In genomic region chr7:81862587-81863583, GRCm38 (mm10) we compare ENCODE assay signal across 9 mouse cellular contexts. TPM values are rescaled to one million over a fixed set of nuclear protein-coding genes. Genes with fewer than 3 reads are reported as not detected.
DNase-seq lines count a peak whose midpoint lies in the region; ATAC-seq and TF ChIP-seq lines count a peak whose summit lies in the region.
"Had no signal": no experiment of that assay in that cellular context is flagged by ENCODE, and none has a peak within 500 bp of the region (broad histone marks: within the 10 kb centered on the region; RNA-seq: fewer than 3 reads in every experiment).

No protein-coding gene starts in this region.

- H3K4me1 ChIP-seq in MEL (ENCODE audit: control insufficient read depth in 1 of 2, insufficient read depth in 2 of 2, low read length in 2 of 2), result peaks cover 0 to 17% of the 10 kb centered on the region in 2 experiments; a peak in 3 of 4 replicates
- H3K4me1 ChIP-seq in liver, embryonic 11.5 days (replicated peaks; ENCODE audit: control insufficient read depth, insufficient read depth, low read length), result peaks cover 13% of the 10 kb centered on the region
- H3K4me1 ChIP-seq in olfactory bulb, adult 2 months (ENCODE audit: control insufficient read depth, insufficient read depth, low read length), result peaks cover 48% of the 10 kb centered on the region
- peaks cover 3% of the 10 kb centered on the region; the same call in 1 of the 2 replicates for H3K4me1 ChIP-seq in hindbrain, embryonic 11.5 days (replicated peaks; ENCODE audit: control insufficient read depth, insufficient read depth, low read length)

- H3K27me3 ChIP-seq in MEL (ENCODE audit: control insufficient read depth in 1 of 2, insufficient read depth in 2 of 2, low read length in 2 of 2), result no peaks in the 10 kb centered on the region
- peaks cover 45% of the 10 kb centered on the region for H3K27me3 ChIP-seq in liver, embryonic 11.5 days (replicated peaks; ENCODE audit: control insufficient read depth, insufficient read depth, low read length)
- H3K27me3 ChIP-seq in hindbrain, embryonic 11.5 days (ENCODE audit: control insufficient read depth, insufficient read depth, low read length), result peaks cover 8% of the 10 kb centered on the region; the same call in 1 of the 2 replicates

- H3K4me2 ChIP-seq in liver, embryonic 11.5 days, result peak overlapping the region; percentile 33
- no peak overlapping the region for H3K4me2 ChIP-seq in hindbrain, embryonic 11.5 days (replicated peaks; ENCODE audit: low read depth, low read length)
- H3K4me2 ChIP-seq: neural tube, embryonic 12.5 days had no signal

- H3K27ac ChIP-seq in MEL (ENCODE audit: control insufficient read depth, low read depth, low read length), result peak overlapping the region; percentile 36
- no peak overlapping the region for H3K27ac ChIP-seq in liver, embryonic 11.5 days (ENCODE audit: low read depth, low read length)
- peak overlapping the region; percentile 21; the same call in 1 of the 2 replicates for H3K27ac ChIP-seq in olfactory bulb, adult 2 months (ENCODE audit: insufficient read depth, low read depth, low read length)
- no peak overlapping the region for H3K27ac ChIP-seq in hindbrain, embryonic 11.5 days (ENCODE audit: low read depth, low read length)
- H3K27ac ChIP-seq: neural tube, embryonic 12.5 days had no signal

- ATAC-seq in liver, embryonic 11.5 days (replicated peaks; ENCODE audit: low FRiP score), result no peak
- no peak for ATAC-seq in hindbrain, embryonic 11.5 days (ENCODE audit: low FRiP score)

- H3K4me3 ChIP-seq in MEL (ENCODE audit: control insufficient read depth in 1 of 2, insufficient read depth in 1 of 2, low read depth in 2 of 2, low read length in 2 of 2), result peak overlapping the region; percentile 24 to 37; a peak in 2 of 4 replicates
- no peak overlapping the region for H3K4me3 ChIP-seq in liver, embryonic 11.5 days (ENCODE audit: low read depth, low read length)
- no peak overlapping the region for H3K4me3 ChIP-seq in olfactory bulb, adult 2 months (ENCODE audit: insufficient read depth, low read depth, low read length)
- H3K4me3 ChIP-seq in hindbrain, embryonic 11.5 days (ENCODE audit: low read depth, low read length), result no peak overlapping the region
- H3K4me3 ChIP-seq: neural tube, embryonic 12.5 days had no signal

- TF ChIP-seq CTCF in MEL (IDR thresholded peaks at IDR 0.05 in 2 of 3, conservative IDR thresholded peaks at IDR 0.05 in 1 of 3; ENCODE audit: control insufficient read depth in 1 of 3, insufficient read depth in 1 of 3, low read depth in 2 of 3, low read length in 3 of 3, poor library complexity in 1 of 3, severe bottlenecking in 1 of 3), result no peak
- no peak for TF ChIP-seq CTCF in olfactory bulb, adult 2 months (IDR thresholded peaks at IDR 0.05; ENCODE audit: insufficient read depth, low read depth, low read length)

- H3K9me3 ChIP-seq in MEL (replicated peaks; ENCODE audit: insufficient read depth, low read length), result no peaks in the 10 kb centered on the region
- H3K9me3 ChIP-seq in liver, embryonic 11.5 days (ENCODE audit: control insufficient read depth, low read length), result no peaks in the 10 kb centered on the region
- H3K9me3 ChIP-seq in hindbrain, embryonic 11.5 days (ENCODE audit: control insufficient read depth, low read length), result no peaks in the 10 kb centered on the region
- H3K9me3 ChIP-seq: neural tube, embryonic 12.5 days had no signal

- TF ChIP-seq RAD21 in MEL (IDR thresholded peaks at IDR 0.05; ENCODE audit: low read depth, low read length), result no peak

- peak overlapping the region; percentile 51 for H3K9ac ChIP-seq in MEL (ENCODE audit: control insufficient read depth, low read depth, low read length, poor library complexity, severe bottlenecking)
- H3K9ac ChIP-seq in liver, embryonic 11.5 days (ENCODE audit: low read depth, low read length), result no peak overlapping the region
- no peak overlapping the region for H3K9ac ChIP-seq in hindbrain, embryonic 11.5 days (ENCODE audit: low read depth, low read length)
- H3K9ac ChIP-seq: neural tube, embryonic 12.5 days had no signal

- no peaks in the 10 kb centered on the region for H3K79me2 ChIP-seq in MEL (ENCODE audit: control insufficient read depth, insufficient read depth, low read length, poor library complexity)

- 43% methylated on average over 24 of the region's 24 CpGs for WGBS in liver, embryonic 11.5 days
- WGBS in olfactory bulb, adult 2 months, result 74% methylated on average over 24 of the region's 24 CpGs
- WGBS in hindbrain, embryonic 11.5 days, result 73% methylated on average over 24 of the region's 24 CpGs

- no peak for TF ChIP-seq EP300 in MEL (IDR thresholded peaks at IDR 0.05; ENCODE audit: low read depth in 1 of 2, low read length in 2 of 2)

- DNase-seq in 416B (ENCODE audit: low read depth) (peak; percentile 85), MEL (ENCODE audit: low read depth, low spot score) (peak; percentile 67)
- DNase-seq in heart, adult 9 months (ENCODE audit: low spot score in 2 of 2), result peak; percentile 54 to 58
- DNase-seq in liver, embryonic 11.5 days (ENCODE audit: low spot score), result no peak
- no peak for DNase-seq in ovary, postnatal 10 days (ENCODE audit: low spot score)
- no peak for DNase-seq in urinary bladder, adult 2 months (ENCODE audit: low spot score)
- DNase-seq in hindbrain, embryonic 11.5 days (ENCODE audit: low spot score), result no peak

- TF ChIP-seq POLR2A in MEL (IDR thresholded peaks at IDR 0.05; ENCODE audit: control insufficient read depth in 1 of 2, insufficient read depth in 1 of 2, low read depth in 1 of 2, low read length in 2 of 2, poor library complexity in 1 of 2), result no peak; a peak in 1 of 4 replicates
- TF ChIP-seq POLR2A in olfactory bulb, adult 2 months (IDR thresholded peaks at IDR 0.05; ENCODE audit: insufficient read depth, low read depth, low read length), result no peak

- H3K36me3 ChIP-seq in MEL (ENCODE audit: control insufficient read depth in 1 of 2, insufficient read depth in 2 of 2, low read length in 2 of 2), result no peaks in the 10 kb centered on the region
- H3K36me3 ChIP-seq in liver, embryonic 11.5 days (ENCODE audit: control insufficient read depth, insufficient read depth, low read length), result no peaks in the 10 kb centered on the region
- no peaks in the 10 kb centered on the region for H3K36me3 ChIP-seq in hindbrain, embryonic 11.5 days (ENCODE audit: control insufficient read depth, insufficient read depth, low read length)
- H3K36me3 ChIP-seq: neural tube, embryonic 12.5 days had no signal

TF ChIP-seq in MEL, 35 proteins besides CTCF, POLR2A, EP300 and RAD21:
- TF ChIP-seq ELF1 (IDR thresholded peaks at IDR 0.05; ENCODE audit: low read depth, low read length) (peak; percentile 55), MAZ (IDR thresholded peaks at IDR 0.05; ENCODE audit: low read depth, low read length) (no peak)

RNA-seq across cellular contexts. Expression of gene Tm6sf1, which starts 4.1 kb away (rescaled TPM):
- total RNA-seq in MEL (2012; rRNA removed), result 0.35 and 0.39 TPM in 2 replicates
- 1 to 10 TPM in 1 of 2 experiments, not detected in 1; 8.6 TPM for polyA plus RNA-seq in MEL (2012; ENCODE audit: insufficient read depth in 1 of 2, insufficient read length in 2 of 2, low read depth in 1 of 2, low replicate concordance in 2 of 2, missing spikeins in 1 of 2)
- 12.1 and 12.5 TPM in 2 replicates for polyA plus RNA-seq in liver, embryonic 11.5 days (2014; fragmentation: Nextera tagmentation; extraction: Ambion mirVana)
- polyA plus RNA-seq in olfactory bulb, adult 2 months (2012; ENCODE audit: insufficient read depth, insufficient read length, low replicate concordance, missing spikeins), result not detected in 2 replicates
- polyA plus RNA-seq in urinary bladder, adult 2 months (2012; rRNA removed), result 15.2 and 21.4 TPM in 2 replicates
- polyA plus RNA-seq in hindbrain, embryonic 11.5 days (2014; fragmentation: Nextera tagmentation; extraction: Ambion mirVana), result 11.3 and 14.8 TPM in 2 replicates

RNA-seq across cellular contexts. Expression of gene Gm10160, which starts 7.3 kb away (rescaled TPM):
- total RNA-seq in MEL (2012; rRNA removed), result not detected in 2 replicates
- not detected for polyA plus RNA-seq in MEL (2012; ENCODE audit: insufficient read depth in 1 of 2, insufficient read length in 2 of 2, low read depth in 1 of 2, low replicate concordance in 2 of 2, missing spikeins in 1 of 2)
- not detected in 2 replicates for polyA plus RNA-seq in liver, embryonic 11.5 days (2014; fragmentation: Nextera tagmentation; extraction: Ambion mirVana)
- polyA plus RNA-seq in olfactory bulb, adult 2 months (2012; ENCODE audit: insufficient read depth, insufficient read length, low replicate concordance, missing spikeins), result not detected in 2 replicates
- not detected in 2 replicates for polyA plus RNA-seq in urinary bladder, adult 2 months (2012; rRNA removed)
- not detected in 2 replicates for polyA plus RNA-seq in hindbrain, embryonic 11.5 days (2014; fragmentation: Nextera tagmentation; extraction: Ambion mirVana)
- polyA plus RNA-seq: neural tube, embryonic 12.5 days had no signal

RNA-seq across cellular contexts. Expression of gene Btbd1, which starts 33.7 kb away (rescaled TPM):
- total RNA-seq in MEL (2012; rRNA removed), result 31.0 and 36.0 TPM in 2 replicates
- 10 to 100 TPM in 1 of 2 experiments, not detected in 1; 62.0 TPM for polyA plus RNA-seq in MEL (2012; ENCODE audit: insufficient read depth in 1 of 2, insufficient read length in 2 of 2, low read depth in 1 of 2, low replicate concordance in 2 of 2, missing spikeins in 1 of 2)
- polyA plus RNA-seq in liver, embryonic 11.5 days (2014; fragmentation: Nextera tagmentation; extraction: Ambion mirVana), result 52.0 and 52.7 TPM in 2 replicates
- polyA plus RNA-seq in olfactory bulb, adult 2 months (2012; ENCODE audit: insufficient read depth, insufficient read length, low replicate concordance, missing spikeins), result 204 and 340 TPM in 2 replicates
- 54.1 and 60.4 TPM in 2 replicates for polyA plus RNA-seq in urinary bladder, adult 2 months (2012; rRNA removed)
- 101 and 103 TPM in 2 replicates for polyA plus RNA-seq in hindbrain, embryonic 11.5 days (2014; fragmentation: Nextera tagmentation; extraction: Ambion mirVana)

Comparison
In these comparisons a context has a peak if more than half of its experiments do, and no peak if none do; other contexts are left out.
1. DNase-seq: peak in 416B (single experiment), MEL (single experiment) and heart, adult 9 months (2 of 2); none in liver, embryonic 11.5 days (single experiment), ovary, postnatal 10 days (single experiment), urinary bladder, adult 2 months (single experiment) and hindbrain, embryonic 11.5 days (single experiment).
2. H3K27ac ChIP-seq: peak in MEL (single experiment) and olfactory bulb, adult 2 months (single experiment); none in liver, embryonic 11.5 days (single experiment) and hindbrain, embryonic 11.5 days (single experiment).
3. H3K4me3 ChIP-seq: peak in MEL (2 of 2); none in liver, embryonic 11.5 days (single experiment), olfactory bulb, adult 2 months (single experiment) and hindbrain, embryonic 11.5 days (single experiment).